Mouse (Mus musculus): ENCODE results near the gene Plekhm3. TPM values are rescaled to one million over a fixed set of nuclear protein-coding genes. Genes with fewer than 3 reads are reported as not detected.

Gene Plekhm3
- polyA plus RNA-seq, 1 experiment from 2014 or later, result 13.7 TPM

DNA sequence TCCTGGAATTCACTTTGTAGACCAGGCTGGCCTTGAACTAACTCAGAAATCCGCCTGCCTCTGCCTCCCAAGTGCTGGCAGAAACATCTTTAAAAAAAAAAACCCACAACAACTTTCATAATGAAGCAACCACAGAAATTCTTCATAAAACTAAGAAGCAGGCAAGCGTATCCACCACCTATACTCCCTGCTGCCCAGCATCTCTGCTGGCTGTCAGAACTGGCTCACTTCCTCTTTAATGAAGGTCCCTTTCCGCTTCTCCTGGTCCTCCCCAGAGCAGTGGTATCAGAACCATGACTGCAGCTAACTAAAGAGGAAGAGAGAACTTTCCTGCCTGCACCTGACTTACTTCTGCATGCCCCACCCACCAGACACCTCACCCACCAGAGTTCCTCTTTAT, 31.0 kb downstream of the Plekhm3 start:
- H3K27ac ChIP-seq (replicated peaks), result no peak overlapping the region
- WGBS, result 92% methylated on average over 3 of the region's 3 CpGs
- no peak overlapping the region for H3K4me2 ChIP-seq
- peaks cover 10% of the 10 kb centered on the region for H3K4me1 ChIP-seq (replicated peaks)
- peaks cover 13% of the 10 kb centered on the region for H3K27me3 ChIP-seq
- H3K9me3 ChIP-seq, result no peaks in the 10 kb centered on the region
- H3K9ac ChIP-seq, result no peak overlapping the region
- H3K4me3 ChIP-seq, result no peak overlapping the region
- H3K36me3 ChIP-seq, result peaks cover 21% of the 10 kb centered on the region
- no peak for ATAC-seq (ENCODE audit: low read depth)

GRCm38 (mm10) chr1:64924283-64924682, 32.3 kb downstream of the Plekhm3 start:
- Histone ChIP-seq H3K9me3 (no peaks in the 10 kb centered on the region), H3K4me1 (replicated peaks) (peaks cover 10% of the 10 kb centered on the region), H3K36me3 (peaks cover 22% of the 10 kb centered on the region), H3K9ac (0 out of 2 replicates have a peak overlapping the region, but pooled peaks have one; percentile 13), H3K4me2 (no peak overlapping the region), H3K4me3 (no peak overlapping the region), H3K27me3 (peaks cover 24% of the 10 kb centered on the region), H3K27ac (replicated peaks) (0 out of 2 replicates have a peak overlapping the region, but pooled peaks have one; percentile 28)
- WGBS, result 51% methylated on average over 12 of the region's 12 CpGs
- ATAC-seq (ENCODE audit: low read depth), result no peak

DNA sequence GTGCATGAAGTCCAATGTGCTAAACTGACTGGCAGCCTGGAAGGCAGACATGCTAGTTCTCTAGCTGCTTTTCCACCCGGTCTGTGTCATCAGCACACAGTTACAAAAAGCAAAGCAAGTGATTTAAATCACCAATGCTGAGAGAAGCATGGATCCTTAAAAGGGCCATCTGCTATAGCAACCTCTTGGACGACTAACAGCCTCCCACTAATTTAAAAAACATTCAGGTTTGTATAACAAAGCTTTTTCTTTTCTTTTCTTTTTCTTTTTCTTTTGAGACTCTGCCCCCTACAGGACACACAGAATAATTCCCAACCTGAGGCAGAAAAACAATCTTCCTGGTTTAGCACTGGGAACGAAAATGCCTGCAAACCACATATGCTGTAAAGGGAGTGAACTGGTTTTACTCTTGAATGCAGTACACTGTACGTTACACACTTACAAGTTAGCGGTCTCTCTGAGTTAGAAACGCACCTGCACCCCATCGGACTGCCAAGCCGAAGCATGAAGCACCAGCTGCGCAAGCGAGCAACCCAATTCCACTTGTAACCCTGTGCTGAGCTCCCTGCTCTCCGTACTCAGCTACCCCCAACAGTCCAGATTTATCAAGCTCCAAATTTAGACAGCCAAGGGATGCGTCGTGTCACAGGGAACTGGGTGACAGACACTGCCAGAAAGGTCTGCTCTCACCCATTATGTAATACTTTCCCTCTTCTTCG, 37.7 kb downstream of the Plekhm3 start:
- Histone ChIP-seq H3K36me3 (peaks cover 16% of the 10 kb centered on the region), H3K27me3 (peaks cover 64% of the 10 kb centered on the region), H3K4me2 (0 out of 2 replicates have a peak overlapping the region, but pooled peaks have one; percentile 20), H3K9me3 (no peaks in the 10 kb centered on the region), H3K4me1 (replicated peaks) (peaks cover 34% of the 10 kb centered on the region), H3K27ac (replicated peaks) (no peak overlapping the region), H3K9ac (no peak overlapping the region), H3K4me3 (no peak overlapping the region)
- 54% methylated on average over 14 of the region's 14 CpGs for WGBS
- 0 out of 2 replicates have a peak, but pooled peaks have one; percentile 49 for ATAC-seq (ENCODE audit: low read depth)

- 76% methylated on average over 7 of the region's 7 CpGs for WGBS
- no peak overlapping the region for H3K9ac ChIP-seq
- ATAC-seq (ENCODE audit: low read depth), result no peak
These were observed 38.7 kb downstream of the Plekhm3 start for GRCm38 (mm10) chr1:64917966-64918365.

DNA sequence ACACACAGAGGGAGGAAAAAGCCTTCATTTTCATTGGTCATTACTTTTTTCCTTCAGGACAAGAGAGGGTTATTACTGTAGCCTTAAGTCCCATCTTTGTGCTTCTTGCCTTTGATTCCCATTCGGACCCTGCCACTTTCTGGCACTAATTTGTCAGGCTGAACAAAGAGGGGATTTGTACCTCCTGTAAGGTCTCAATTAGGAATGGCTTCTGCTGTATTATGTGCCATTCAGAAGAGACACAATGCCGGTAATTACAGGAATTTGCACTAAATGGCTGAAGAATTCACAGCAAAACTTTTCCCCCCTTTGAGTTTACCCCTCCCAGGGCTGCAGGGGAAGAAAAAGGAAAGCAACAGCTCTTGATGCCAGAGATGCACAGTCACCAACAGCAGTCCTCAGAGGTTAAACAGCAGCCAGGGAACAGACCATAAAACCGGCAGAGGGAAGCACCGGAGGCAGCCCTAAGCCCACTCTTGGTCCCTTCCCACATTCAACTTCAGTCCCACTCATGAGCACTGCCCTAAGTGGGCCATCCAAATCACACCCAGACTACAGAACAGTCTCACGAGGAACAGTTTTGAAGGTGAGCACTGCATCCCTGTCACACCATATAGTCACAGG, 39.6 kb downstream of the Plekhm3 start:
- Histone ChIP-seq H3K4me1 (replicated peaks) (peaks cover 33% of the 10 kb centered on the region), H3K4me2 (no peak overlapping the region), H3K9me3 (no peaks in the 10 kb centered on the region), H3K27ac (replicated peaks) (no peak overlapping the region), H3K27me3 (peaks cover 69% of the 10 kb centered on the region), H3K4me3 (no peak overlapping the region), H3K36me3 (peaks cover 13% of the 10 kb centered on the region), H3K9ac (no peak overlapping the region)
- WGBS, result 12% methylated on average over 5 of the region's 5 CpGs
- peak; percentile 32; the same call in 1 of the 2 replicates for ATAC-seq (ENCODE audit: low read depth)

More at GRCm38 (mm10) chr1:64917966-64918365, 38.7 kb downstream of the Plekhm3 start:
- Histone ChIP-seq H3K4me3 (no peak overlapping the region), H3K27ac (replicated peaks) (no peak overlapping the region), H3K27me3 (peaks cover 70% of the 10 kb centered on the region), H3K9me3 (no peaks in the 10 kb centered on the region), H3K4me1 (replicated peaks) (peaks cover 33% of the 10 kb centered on the region), H3K36me3 (peaks cover 16% of the 10 kb centered on the region), H3K4me2 (no peak overlapping the region)

DNA sequence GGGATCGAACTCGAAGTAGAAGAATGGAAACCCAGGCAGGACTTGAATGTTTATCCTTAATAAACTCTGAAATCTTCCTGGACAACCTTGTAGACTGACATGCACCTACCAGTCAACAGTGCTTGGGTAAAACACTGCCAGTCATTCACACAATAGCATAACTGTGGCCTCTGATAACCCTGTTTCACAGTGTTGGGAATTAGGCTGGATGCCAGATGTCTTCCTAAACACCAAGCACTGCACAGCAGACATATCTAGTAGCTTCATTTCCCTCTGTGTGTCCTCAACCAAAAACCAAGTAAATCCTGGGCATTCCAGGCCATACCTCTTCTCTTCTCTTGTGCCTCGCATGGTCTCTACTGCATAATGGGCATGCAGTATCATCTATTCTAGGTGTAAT, 42.3 kb downstream of the Plekhm3 start:
- H3K27me3 ChIP-seq, result peaks cover 50% of the 10 kb centered on the region
- H3K4me2 ChIP-seq, result no peak overlapping the region
- no peaks in the 10 kb centered on the region for H3K36me3 ChIP-seq
- H3K27ac ChIP-seq (replicated peaks), result no peak overlapping the region
- WGBS, result 88% methylated on average over 3 of the region's 3 CpGs
- no peaks in the 10 kb centered on the region for H3K9me3 ChIP-seq
- H3K4me1 ChIP-seq (replicated peaks), result peaks cover 33% of the 10 kb centered on the region
- no peak for ATAC-seq (ENCODE audit: low read depth)
- no peak overlapping the region for H3K9ac ChIP-seq
- no peak overlapping the region for H3K4me3 ChIP-seq

DNA sequence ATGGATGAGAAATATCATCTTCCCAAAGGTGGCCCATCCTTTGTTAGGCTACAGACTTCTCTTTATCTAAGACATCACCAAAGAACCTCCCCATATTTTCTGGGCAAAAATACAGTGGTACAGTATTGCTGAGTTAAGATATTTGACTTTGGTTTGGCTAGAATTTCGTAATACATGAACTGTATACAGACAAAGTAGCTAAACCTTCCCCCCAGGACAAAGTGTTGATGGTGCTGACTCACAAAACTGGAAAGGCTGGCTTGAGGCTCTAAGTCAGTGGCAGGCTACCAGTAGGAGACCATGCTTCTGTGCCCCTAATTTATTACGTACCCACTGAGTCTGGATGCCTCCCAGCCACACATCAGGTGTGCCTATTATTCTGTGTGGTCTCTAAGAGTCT, 48.9 kb downstream of the Plekhm3 start:
- ATAC-seq (ENCODE audit: low read depth), result no peak
- Histone ChIP-seq H3K27me3 (0 out of 2 replicates have a peak, but pooled peaks cover 3% of the 10 kb centered on the region), H3K9ac (no peak overlapping the region), H3K4me2 (no peak overlapping the region), H3K9me3 (no peaks in the 10 kb centered on the region), H3K36me3 (no peaks in the 10 kb centered on the region), H3K27ac (replicated peaks) (no peak overlapping the region), H3K4me1 (replicated peaks) (no peaks in the 10 kb centered on the region), H3K4me3 (no peak overlapping the region)
- WGBS, result 91% methylated on average over 2 of the region's 2 CpGs

- no peak overlapping the region for H3K27ac ChIP-seq (replicated peaks)
- no peaks in the 10 kb centered on the region for H3K36me3 ChIP-seq
- no peaks in the 10 kb centered on the region for H3K4me1 ChIP-seq (replicated peaks)
- no peaks in the 10 kb centered on the region for H3K27me3 ChIP-seq
- H3K9me3 ChIP-seq, result no peaks in the 10 kb centered on the region
- no peak for ATAC-seq (ENCODE audit: low read depth)
- no peak overlapping the region for H3K4me3 ChIP-seq
- no peak overlapping the region for H3K9ac ChIP-seq
- 69% methylated on average over 1 of the region's 1 CpGs for WGBS
- H3K4me2 ChIP-seq, result no peak overlapping the region
These were observed 50.4 kb downstream of the Plekhm3 start for GRCm38 (mm10) chr1:64906226-64906625.

GRCm38 (mm10) chr1:64903415-64903814, 53.2 kb downstream of the Plekhm3 start:
- H3K9ac ChIP-seq, result no peak overlapping the region
- H3K4me2 ChIP-seq, result no peak overlapping the region
- no peaks in the 10 kb centered on the region for H3K27me3 ChIP-seq
- H3K36me3 ChIP-seq, result no peaks in the 10 kb centered on the region
- H3K4me1 ChIP-seq (replicated peaks), result no peaks in the 10 kb centered on the region
- ATAC-seq (ENCODE audit: low read depth), result no peak
- no peak overlapping the region for H3K27ac ChIP-seq (replicated peaks)
- no peak overlapping the region for H3K4me3 ChIP-seq
- no peaks in the 10 kb centered on the region for H3K9me3 ChIP-seq
- WGBS, result 81% methylated on average over 4 of the region's 4 CpGs

- H3K4me3 ChIP-seq, result no peak overlapping the region
- WGBS, result 81% methylated on average over 2 of the region's 2 CpGs
- H3K4me1 ChIP-seq (replicated peaks), result no peaks in the 10 kb centered on the region
- H3K9ac ChIP-seq, result no peak overlapping the region
- H3K27ac ChIP-seq (replicated peaks), result no peak overlapping the region
- no peaks in the 10 kb centered on the region for H3K27me3 ChIP-seq
- ATAC-seq (ENCODE audit: low read depth), result no peak
- H3K4me2 ChIP-seq, result no peak overlapping the region
- H3K9me3 ChIP-seq, result no peaks in the 10 kb centered on the region
- no peaks in the 10 kb centered on the region for H3K36me3 ChIP-seq
These were observed 53.8 kb downstream of the Plekhm3 start for GRCm38 (mm10) chr1:64902804-64903203.

DNA sequence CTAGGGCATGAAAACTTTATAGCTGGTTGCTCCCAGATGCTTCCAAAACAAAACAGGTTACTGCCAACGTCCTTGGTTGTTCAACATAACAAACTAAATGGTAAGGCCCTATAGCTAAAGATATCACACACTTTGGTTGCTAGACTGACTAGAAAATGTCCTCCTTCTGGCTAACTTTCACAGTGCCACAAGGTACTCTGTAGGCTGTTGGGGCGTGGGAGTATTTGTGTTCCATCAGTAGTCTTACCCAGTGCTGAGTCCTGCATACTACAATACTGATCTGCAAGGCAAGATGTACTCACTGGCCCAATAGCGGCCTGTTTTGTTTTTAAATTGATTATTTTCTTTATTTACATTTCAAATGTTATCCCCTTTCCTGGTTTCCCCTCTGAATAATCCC, 56.9 kb downstream of the Plekhm3 start:
- Histone ChIP-seq H3K4me1 (replicated peaks) (no peaks in the 10 kb centered on the region), H3K9ac (no peak overlapping the region), H3K27ac (replicated peaks) (no peak overlapping the region), H3K27me3 (no peaks in the 10 kb centered on the region), H3K36me3 (no peaks in the 10 kb centered on the region), H3K4me2 (no peak overlapping the region), H3K9me3 (no peaks in the 10 kb centered on the region), H3K4me3 (no peak overlapping the region)
- ATAC-seq (ENCODE audit: low read depth), result no peak
- 90% methylated on average over 3 of the region's 3 CpGs for WGBS

- no peaks in the 10 kb centered on the region for H3K9me3 ChIP-seq
- H3K4me2 ChIP-seq, result no peak overlapping the region
- no peak overlapping the region for H3K27ac ChIP-seq (replicated peaks)
- H3K36me3 ChIP-seq, result no peaks in the 10 kb centered on the region
- H3K4me3 ChIP-seq, result no peak overlapping the region
- H3K9ac ChIP-seq, result no peak overlapping the region
- 94% methylated on average over 2 of the region's 2 CpGs for WGBS
- no peak for ATAC-seq (ENCODE audit: low read depth)
- no peaks in the 10 kb centered on the region for H3K27me3 ChIP-seq
- no peaks in the 10 kb centered on the region for H3K4me1 ChIP-seq (replicated peaks)
These were observed 59.1 kb downstream of the Plekhm3 start for GRCm38 (mm10) chr1:64897485-64897884.

All from neural tube, embryonic 13.5 days (tissue).